ENCODE assay signal across 27 mouse cellular contexts in the genomic region with DNA sequence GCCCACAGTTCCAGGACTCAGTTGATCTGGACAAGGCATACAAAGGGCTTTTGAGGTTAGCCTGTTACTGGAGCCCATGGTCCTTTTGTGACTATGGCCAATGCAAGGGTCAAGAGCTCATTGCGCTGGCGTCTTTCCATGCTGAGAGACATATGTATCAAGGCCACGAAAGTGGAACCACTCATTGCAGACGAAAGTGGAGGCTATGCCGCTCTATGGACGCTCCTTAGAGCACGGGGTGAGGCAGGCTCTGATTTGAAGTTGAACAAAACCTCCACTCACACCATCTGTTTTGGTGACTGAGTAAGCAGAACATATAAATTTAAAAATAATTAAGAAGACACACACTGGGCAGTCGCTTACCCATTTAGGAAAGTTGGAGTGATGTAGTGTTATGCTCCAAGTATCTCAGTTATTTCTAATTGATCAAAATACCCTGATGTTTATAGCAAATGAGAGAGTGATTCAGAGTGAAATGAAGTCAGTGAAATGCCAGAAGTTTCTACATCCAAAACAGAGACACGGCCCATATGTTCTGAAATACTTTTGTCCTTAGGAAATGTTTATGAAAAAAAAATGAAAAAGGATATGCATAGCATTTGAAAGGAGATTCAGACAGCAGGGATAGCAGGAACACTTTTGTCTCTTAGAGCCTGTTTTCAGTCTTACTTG.
DNase-seq lines count a peak whose midpoint lies in the region; ATAC-seq and TF ChIP-seq lines count a peak whose summit lies in the region.
"Had no signal": no experiment of that assay in that cellular context is flagged by ENCODE, and none has a peak within 500 bp of the region (broad histone marks: within the 10 kb centered on the region; RNA-seq: fewer than 3 reads in every experiment).

No protein-coding gene starts in this region.

- H3K4me3 ChIP-seq in lung, postnatal 0 days (ENCODE audit: low read depth, low read length), result no peak overlapping the region
- no peak overlapping the region for H3K4me3 ChIP-seq in stomach, embryonic 16.5 days (replicated peaks; ENCODE audit: low read length)
- H3K4me3 ChIP-seq: embryonic facial prominence, embryonic 15.5 days; hindbrain, embryonic 12.5 days; intestine, embryonic 15.5 days; layer of hippocampus, adult 2 months; limb, embryonic 10.5 days; limb, embryonic 15.5 days; midbrain, embryonic 13.5 days had no signal

- peak; percentile 31; the same call in 1 of the 2 replicates for ATAC-seq in frontal cortex, adult (ENCODE audit: low TSS enrichment)
- ATAC-seq in lung, postnatal 0 days, result peak; percentile 60
- ATAC-seq in stomach, embryonic 16.5 days (ENCODE audit: insufficient read depth, low FRiP score), result peak; percentile 47; the same call in 1 of the 2 replicates
- ATAC-seq: forebrain, embryonic 14.5 days; hindbrain, postnatal 0 days; intestine, embryonic 15.5 days; midbrain, embryonic 13.5 days; Patski had no signal

- no peak for TF ChIP-seq CTCF in lung, postnatal 0 days (IDR thresholded peaks at IDR 0.05)

- no peaks in the 10 kb centered on the region for H3K36me3 ChIP-seq in lung, postnatal 0 days (ENCODE audit: insufficient read depth, low read length)
- H3K36me3 ChIP-seq in stomach, embryonic 16.5 days (ENCODE audit: control insufficient read depth, insufficient read depth, low read length), result no peaks in the 10 kb centered on the region
- H3K36me3 ChIP-seq: embryonic facial prominence, embryonic 15.5 days; hindbrain, embryonic 12.5 days; intestine, embryonic 15.5 days; limb, embryonic 10.5 days; limb, embryonic 15.5 days; midbrain, embryonic 13.5 days had no signal

- no peaks in the 10 kb centered on the region for H3K27me3 ChIP-seq in lung, postnatal 0 days (replicated peaks; ENCODE audit: insufficient read depth, low read length)
- H3K27me3 ChIP-seq in stomach, embryonic 16.5 days (ENCODE audit: control insufficient read depth, insufficient read depth, low read length), result no peaks in the 10 kb centered on the region
- H3K27me3 ChIP-seq: embryonic facial prominence, embryonic 15.5 days; hindbrain, embryonic 12.5 days; intestine, embryonic 15.5 days; limb, embryonic 15.5 days; midbrain, embryonic 13.5 days; Patski had no signal

- no peak for DNase-seq in frontal cortex, postnatal 10 days (ENCODE audit: low spot score in 2 of 2)
- DNase-seq in layer of hippocampus, adult 9-10 months (ENCODE audit: low spot score), result peak; percentile 15
- DNase-seq in layer of hippocampus, adult 11-12 months (ENCODE audit: low spot score), result no peak
- DNase-seq in lung, postnatal 0 days (ENCODE audit: low spot score), result peak; percentile 76
- DNase-seq in lung, adult 18-20 months, result no peak
- no peak for DNase-seq in natural killer cell, adult 2 months (ENCODE audit: low spot score in 2 of 2)
- DNase-seq: adrenal gland, postnatal 14 days; cerebellum, adult 18-20 months; cerebellum, postnatal 10 days; kidney, adult 9 months; kidney, postnatal 25 days; thymus, adult 18-20 months; thymus, postnatal 25 days had no signal

- no peaks in the 10 kb centered on the region for H3K9me3 ChIP-seq in lung, postnatal 0 days (ENCODE audit: low read length)
- H3K9me3 ChIP-seq in stomach, embryonic 16.5 days (replicated peaks; ENCODE audit: control insufficient read depth, low read length), result no peaks in the 10 kb centered on the region
- H3K9me3 ChIP-seq: embryonic facial prominence, embryonic 15.5 days; hindbrain, embryonic 12.5 days; intestine, embryonic 15.5 days; limb, embryonic 10.5 days; limb, embryonic 15.5 days; midbrain, embryonic 13.5 days had no signal

- no peaks in the 10 kb centered on the region for H3K4me1 ChIP-seq in lung, postnatal 0 days (ENCODE audit: insufficient read depth, low read depth, low read length)
- 0 out of 2 replicates have a peak, but pooled peaks cover 3% of the 10 kb centered on the region for H3K4me1 ChIP-seq in stomach, embryonic 16.5 days (ENCODE audit: control insufficient read depth, insufficient read depth, low read length)
- H3K4me1 ChIP-seq: hindbrain, embryonic 12.5 days; limb, embryonic 15.5 days had no signal

- TF ChIP-seq EP300 in lung, postnatal 0 days (IDR thresholded peaks at IDR 0.05), result peak; percentile 15; the same call in 1 of the 2 replicates

- WGBS in lung, postnatal 0 days, result 71% methylated on average over 9 of the region's 9 CpGs
- WGBS in stomach, embryonic 16.5 days, result 67% methylated on average over 9 of the region's 9 CpGs

- no peak overlapping the region for H3K9ac ChIP-seq in lung, postnatal 0 days (replicated peaks; ENCODE audit: low read depth)
- H3K9ac ChIP-seq in stomach, embryonic 16.5 days (ENCODE audit: low read length), result no peak overlapping the region
- H3K9ac ChIP-seq: embryonic facial prominence, embryonic 15.5 days; hindbrain, embryonic 12.5 days; intestine, embryonic 15.5 days; limb, embryonic 15.5 days; liver, embryonic 14.5 days; midbrain, embryonic 13.5 days had no signal

- H3K4me2 ChIP-seq in lung, postnatal 0 days (replicated peaks; ENCODE audit: low read depth, low read length), result no peak overlapping the region
- H3K4me2 ChIP-seq in stomach, embryonic 16.5 days (ENCODE audit: low read depth, low read length), result no peak overlapping the region
- H3K4me2 ChIP-seq: embryonic facial prominence, embryonic 15.5 days; hindbrain, embryonic 12.5 days; intestine, embryonic 15.5 days; limb, embryonic 15.5 days; midbrain, embryonic 13.5 days had no signal

- H3K27ac ChIP-seq in lung, postnatal 0 days (ENCODE audit: low read length), result no peak overlapping the region
- H3K27ac ChIP-seq in stomach, embryonic 16.5 days (ENCODE audit: low read length), result peak overlapping the region; percentile 47
- H3K27ac ChIP-seq: embryonic facial prominence, embryonic 15.5 days; hindbrain, embryonic 12.5 days; hindbrain, postnatal 0 days; intestine, embryonic 15.5 days; layer of hippocampus, adult 2 months; limb, embryonic 10.5 days; limb, embryonic 15.5 days; liver, embryonic 14.5 days; macrophage; midbrain, embryonic 13.5 days had no signal

Comparison
In these comparisons a context has a peak if more than half of its experiments do, and no peak if none do; other contexts are left out.
1. DNase-seq: peak in layer of hippocampus, adult 9-10 months (single experiment) and lung, postnatal 0 days (single experiment); none in frontal cortex, postnatal 10 days (0 of 2), layer of hippocampus, adult 11-12 months (single experiment), lung, adult 18-20 months (0 of 2) and natural killer cell, adult 2 months (0 of 2).
2. Peak in every context shown above with its lines, with median percentiles within 50 percentile points of each other: ATAC-seq.